Mouse (Mus musculus) hindbrain, embryonic 11.5 days (tissue): ENCODE data around the gene Diaph3. TPM values are rescaled to one million over a fixed set of nuclear protein-coding genes. Genes with fewer than 3 reads are reported as not detected.

Source experiments
- ATAC-seq: fragments of 200-750 bp; cut with Nextera tagmentation; 2 replicates; pipeline ENCODE4 v1.8.0; 2017; ENCODE audit warnings: mild to moderate bottlenecking, moderate TSS enrichment, moderate library complexity; ENCODE audit not compliant: low FRiP score
- DNase-seq: peaks from one replicate; pipeline ENCODE4 v3.0.0-alpha.2; 2015; ENCODE audit warnings: low spot score
- H3K27ac ChIP-seq: fragments of 300-500 bp; sonication (generic); 2 replicates; pipeline ENCODE4 v1.5.1; 2014; ENCODE audit warnings: mild to moderate bottlenecking, low read depth, low read length
- H3K27me3 ChIP-seq: fragments of 300-500 bp; sonication (generic); 2 replicates; pipeline ENCODE4 v1.6.1; 2014; ENCODE audit warnings: mild to moderate bottlenecking, low read length, moderate library complexity, mixed read lengths; ENCODE audit not compliant: control insufficient read depth, insufficient read depth
- H3K36me3 ChIP-seq: fragments of 300-500 bp; sonication (generic); 2 replicates; pipeline ENCODE4 v1.6.1; 2014; ENCODE audit warnings: mild to moderate bottlenecking, low read length, moderate library complexity, mixed read lengths; ENCODE audit not compliant: control insufficient read depth, insufficient read depth
- H3K4me1 ChIP-seq: fragments of 300-500 bp; sonication (generic); replicated peaks from 2 replicates; pipeline ENCODE4 v1.6.1; 2014; ENCODE audit warnings: low read length, mixed read lengths; ENCODE audit not compliant: control insufficient read depth, insufficient read depth
- H3K4me2 ChIP-seq: fragments of 300-500 bp; sonication (generic); replicated peaks from 2 replicates; pipeline ENCODE4 v1.6.1; 2014; ENCODE audit warnings: mild to moderate bottlenecking, low read depth, low read length
- H3K4me3 ChIP-seq: fragments of 300-500 bp; sonication (generic); 2 replicates; pipeline ENCODE4 v1.5.1; 2014; ENCODE audit warnings: low read depth, low read length
- H3K9ac ChIP-seq: fragments of 300-500 bp; sonication (generic); 2 replicates; pipeline ENCODE4 v1.6.1; 2014; ENCODE audit warnings: low read depth, low read length
- H3K9me3 ChIP-seq: fragments of 300-500 bp; sonication (generic); 2 replicates; pipeline ENCODE4 v1.6.1; 2016; ENCODE audit warnings: low read length; ENCODE audit not compliant: control insufficient read depth
- WGBS: fragments of 180-500 bp; shearing (Covaris S2); extraction: QIAGEN DNeasy Blood & Tissue Kit; methylation state at CpG from one replicate; pipeline ENCODE4 v1.1.7; 2014; 5-methylcytosine and 5-hydroxymethylcytosine counted together
- polyA plus RNA-seq: library from polyadenylated mRNA; unstranded; fragments of >200 nt; fragmentation: Nextera tagmentation; extraction: Ambion mirVana; gene quantifications from 2 replicates; pipeline ENCODE4 v1.2.1, GENCODE M21; 2014

Diaph3 gene
- polyA plus RNA-seq, 1 experiment from 2014 or later, result 20.3 TPM

- H3K4me1 ChIP-seq, result no peaks in the 10 kb centered on the region
- H3K4me3 ChIP-seq, result no peak overlapping the region
- no peak for ATAC-seq
- H3K4me2 ChIP-seq, result no peak overlapping the region
- H3K27me3 ChIP-seq, result no peaks in the 10 kb centered on the region
- no peak for DNase-seq
- 97% methylated on average over 2 of the region's 2 CpGs for WGBS
- no peaks in the 10 kb centered on the region for H3K9me3 ChIP-seq
- no peak overlapping the region for H3K27ac ChIP-seq
- no peaks in the 10 kb centered on the region for H3K36me3 ChIP-seq
- H3K9ac ChIP-seq, result no peak overlapping the region
Measured at GRCm38 (mm10) chr14:87056169-87056568, 84.9 kb downstream of the Diaph3 start.

- H3K9ac ChIP-seq, result no peak overlapping the region
- H3K4me3 ChIP-seq, result no peak overlapping the region
- no peaks in the 10 kb centered on the region for H3K36me3 ChIP-seq
- no peak for ATAC-seq
- no peaks in the 10 kb centered on the region for H3K4me1 ChIP-seq
- no peak overlapping the region for H3K27ac ChIP-seq
- WGBS, result 84% methylated on average over 5 of the region's 5 CpGs
- no peaks in the 10 kb centered on the region for H3K9me3 ChIP-seq
- DNase-seq, result no peak
- no peaks in the 10 kb centered on the region for H3K27me3 ChIP-seq
- no peak overlapping the region for H3K4me2 ChIP-seq
Measured at GRCm38 (mm10) chr14:87051187-87051586, 89.8 kb downstream of the Diaph3 start.

GRCm38 (mm10) chr14:87044401-87044806, 96.6 kb downstream of the Diaph3 start:
- Histone ChIP-seq H3K4me2 (no peak overlapping the region), H3K9me3 (no peaks in the 10 kb centered on the region), H3K9ac (no peak overlapping the region), H3K36me3 (no peaks in the 10 kb centered on the region), H3K27me3 (no peaks in the 10 kb centered on the region), H3K4me1 (no peaks in the 10 kb centered on the region), H3K27ac (no peak overlapping the region), H3K4me3 (no peak overlapping the region)
- 57% methylated on average over 5 of the region's 5 CpGs for WGBS
- ATAC-seq, result no peak
- DNase-seq, result no peak

GRCm38 (mm10) chr14:87020240-87020639, 120.8 kb downstream of the Diaph3 start:
- Histone ChIP-seq H3K36me3 (no peaks in the 10 kb centered on the region), H3K9me3 (no peaks in the 10 kb centered on the region), H3K4me3 (no peak overlapping the region), H3K4me2 (no peak overlapping the region), H3K9ac (no peak overlapping the region), H3K27me3 (no peaks in the 10 kb centered on the region), H3K4me1 (no peaks in the 10 kb centered on the region), H3K27ac (no peak overlapping the region)
- ATAC-seq (no peak), DNase-seq (no peak)
- WGBS, result 89% methylated on average over 10 of the region's 10 CpGs

GRCm38 (mm10) chr14:87019687-87020086, 121.3 kb downstream of the Diaph3 start:
- no peak overlapping the region for H3K27ac ChIP-seq
- H3K9me3 ChIP-seq, result no peaks in the 10 kb centered on the region
- WGBS, result 95% methylated on average over 3 of the region's 3 CpGs
- H3K4me2 ChIP-seq, result no peak overlapping the region
- DNase-seq (no peak), ATAC-seq (no peak)
- H3K4me3 ChIP-seq, result no peak overlapping the region
- H3K4me1 ChIP-seq, result no peaks in the 10 kb centered on the region
- H3K9ac ChIP-seq, result no peak overlapping the region
- H3K27me3 ChIP-seq, result no peaks in the 10 kb centered on the region
- H3K36me3 ChIP-seq, result no peaks in the 10 kb centered on the region

- 63% methylated on average over 4 of the region's 4 CpGs for WGBS
- Histone ChIP-seq H3K36me3 (no peaks in the 10 kb centered on the region), H3K27ac (no peak overlapping the region), H3K27me3 (no peaks in the 10 kb centered on the region), H3K4me2 (no peak overlapping the region), H3K9ac (no peak overlapping the region), H3K4me3 (no peak overlapping the region), H3K4me1 (no peaks in the 10 kb centered on the region), H3K9me3 (no peaks in the 10 kb centered on the region)
- DNase-seq, result no peak
- no peak for ATAC-seq
Measured at GRCm38 (mm10) chr14:86997318-86997717, 143.7 kb downstream of the Diaph3 start.

- no peak overlapping the region for H3K4me2 ChIP-seq
- no peaks in the 10 kb centered on the region for H3K27me3 ChIP-seq
- H3K4me3 ChIP-seq, result no peak overlapping the region
- H3K4me1 ChIP-seq, result no peaks in the 10 kb centered on the region
- WGBS, result 71% methylated on average over 1 of the region's 1 CpGs
- no peak overlapping the region for H3K9ac ChIP-seq
- ATAC-seq (no peak), DNase-seq (no peak)
- H3K9me3 ChIP-seq, result no peaks in the 10 kb centered on the region
- H3K27ac ChIP-seq, result no peak overlapping the region
- no peaks in the 10 kb centered on the region for H3K36me3 ChIP-seq
Measured at GRCm38 (mm10) chr14:86951169-86951568, 189.9 kb downstream of the Diaph3 start.

GRCm38 (mm10) chr14:86937953-86938352, 203.1 kb downstream of the Diaph3 start:
- H3K27ac ChIP-seq, result no peak overlapping the region
- H3K9ac ChIP-seq, result no peak overlapping the region
- 94% methylated on average over 2 of the region's 2 CpGs for WGBS
- DNase-seq (no peak), ATAC-seq (no peak)
- no peaks in the 10 kb centered on the region for H3K4me1 ChIP-seq
- H3K36me3 ChIP-seq, result no peaks in the 10 kb centered on the region
- no peak overlapping the region for H3K4me3 ChIP-seq
- H3K9me3 ChIP-seq, result no peaks in the 10 kb centered on the region
- no peak overlapping the region for H3K4me2 ChIP-seq
- H3K27me3 ChIP-seq, result no peaks in the 10 kb centered on the region

- H3K9ac ChIP-seq, result no peak overlapping the region
- ATAC-seq (no peak), DNase-seq (no peak)
- no peaks in the 10 kb centered on the region for H3K36me3 ChIP-seq
- H3K4me3 ChIP-seq, result no peak overlapping the region
- H3K27me3 ChIP-seq, result no peaks in the 10 kb centered on the region
- 90% methylated on average over 3 of the region's 3 CpGs for WGBS
- no peaks in the 10 kb centered on the region for H3K4me1 ChIP-seq
- H3K4me2 ChIP-seq, result no peak overlapping the region
- H3K9me3 ChIP-seq, result no peaks in the 10 kb centered on the region
- no peak overlapping the region for H3K27ac ChIP-seq
Measured at GRCm38 (mm10) chr14:86936424-86936823, 204.6 kb downstream of the Diaph3 start.
